Mouse (Mus musculus) urinary bladder, adult 18-20 months (tissue): ENCODE results near the gene Cdc42se2.

Source experiments
- DNase-seq, 2 experiments: peaks; one replicate each; pipeline ENCODE4 v3.0.0; 2022; ENCODE audit warnings: low spot score in 2 of 2, mixed read lengths in 2 of 2

The Cdc42se2 gene

GRCm38 (mm10) chr11:54754301-54755147 lies 33.0 kb downstream of the Cdc42se2 start:
- DNase-seq, result no peak

GRCm38 (mm10) chr11:54751502-54751901 lies 36.0 kb downstream of the Cdc42se2 start:
- DNase-seq, result no peak

- DNase-seq, result no peak
These were observed 38.6 kb downstream of the Cdc42se2 start for GRCm38 (mm10) chr11:54748891-54749290.

GRCm38 (mm10) chr11:54744231-54744630 lies 43.2 kb downstream of the Cdc42se2 start:
- DNase-seq, result no peak

GRCm38 (mm10) chr11:54741330-54741729 lies 46.1 kb downstream of the Cdc42se2 start:
- no peak for DNase-seq

- no peak for DNase-seq
These were observed 48.3 kb downstream of the Cdc42se2 start for GRCm38 (mm10) chr11:54739012-54739750.

GRCm38 (mm10) chr11:54736903-54737302 lies 50.6 kb downstream of the Cdc42se2 start:
- DNase-seq, result no peak

GRCm38 (mm10) chr11:54735114-54735513 lies 52.4 kb downstream of the Cdc42se2 start:
- DNase-seq, result no peak

GRCm38 (mm10) chr11:54733546-54733945 lies 53.9 kb downstream of the Cdc42se2 start:
- no peak for DNase-seq

- no peak for DNase-seq
These were observed 56.1 kb downstream of the Cdc42se2 start for GRCm38 (mm10) chr11:54731367-54731766.

- no peak for DNase-seq
These were observed 56.5 kb downstream of the Cdc42se2 start for GRCm38 (mm10) chr11:54730931-54731330.

GRCm38 (mm10) chr11:54729311-54729710 lies 58.2 kb downstream of the Cdc42se2 start:
- DNase-seq, result no peak

- no peak for DNase-seq
These were observed 59.1 kb downstream of the Cdc42se2 start for GRCm38 (mm10) chr11:54728371-54728770.

GRCm38 (mm10) chr11:54727327-54727901 lies 60.1 kb downstream of the Cdc42se2 start:
- DNase-seq, result no peak

- DNase-seq, result no peak
These were observed 60.9 kb downstream of the Cdc42se2 start for GRCm38 (mm10) chr11:54726571-54727062.

GRCm38 (mm10) chr11:54724353-54725034 lies 63.0 kb downstream of the Cdc42se2 start:
- no peak for DNase-seq

- DNase-seq, result no peak
These were observed 65.4 kb downstream of the Cdc42se2 start for GRCm38 (mm10) chr11:54722057-54722456.

- no peak for DNase-seq
These were observed 68.9 kb downstream of the Cdc42se2 start for GRCm38 (mm10) chr11:54718601-54719000.

- DNase-seq, result no peak
These were observed 69.6 kb downstream of the Cdc42se2 start for GRCm38 (mm10) chr11:54717893-54718292.

- no peak for DNase-seq
These were observed 74.6 kb downstream of the Cdc42se2 start for GRCm38 (mm10) chr11:54712849-54713248.

- DNase-seq, result no peak
These were observed 76.8 kb downstream of the Cdc42se2 start for GRCm38 (mm10) chr11:54710512-54711293.
